Mouse (Mus musculus) thymus, postnatal 4 days (tissue): ENCODE data around the gene Ap1s3.

Experiments
- DNase-seq: peaks from one replicate; pipeline ENCODE4 v3.0.0; 2021

The Ap1s3 gene

DNA sequence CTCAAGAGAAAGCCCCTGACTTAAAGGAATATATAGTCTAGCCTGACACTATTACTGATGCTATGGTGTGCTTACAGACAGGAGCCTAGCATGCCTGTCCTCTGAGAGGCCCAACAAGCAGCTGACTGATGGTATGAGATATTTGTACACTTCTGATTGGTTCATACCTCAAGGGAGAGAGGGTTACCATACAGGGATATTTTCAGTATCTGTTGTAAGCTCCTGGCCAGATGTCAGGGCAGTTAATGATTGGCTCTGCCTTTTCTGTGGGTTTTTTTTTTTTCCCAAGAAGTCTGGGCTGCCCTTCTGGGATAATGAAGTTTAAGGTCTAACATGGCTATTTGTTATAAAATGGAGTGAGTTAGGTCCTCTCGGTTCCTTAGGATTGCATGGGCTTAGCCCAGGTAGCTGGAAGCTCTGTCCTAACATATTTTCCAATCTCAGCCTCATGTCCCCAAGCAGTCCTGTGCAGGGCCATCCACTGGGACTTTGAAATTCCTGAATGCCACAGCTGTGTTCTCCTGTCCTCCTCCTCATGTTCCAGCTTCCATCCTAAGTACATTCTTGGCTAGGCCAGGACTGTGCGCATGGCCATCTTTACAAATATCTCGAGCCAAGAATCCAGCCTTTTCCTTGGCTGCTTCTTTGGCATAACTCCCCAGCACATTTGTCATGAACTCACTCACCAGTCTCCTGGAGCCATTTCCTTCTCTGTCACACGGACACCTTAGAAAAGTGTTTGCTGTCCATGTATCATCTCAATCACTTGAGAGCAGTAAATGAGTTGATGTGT lies 81.6 kb downstream of the Ap1s3 start:
- no peak for DNase-seq

DNA sequence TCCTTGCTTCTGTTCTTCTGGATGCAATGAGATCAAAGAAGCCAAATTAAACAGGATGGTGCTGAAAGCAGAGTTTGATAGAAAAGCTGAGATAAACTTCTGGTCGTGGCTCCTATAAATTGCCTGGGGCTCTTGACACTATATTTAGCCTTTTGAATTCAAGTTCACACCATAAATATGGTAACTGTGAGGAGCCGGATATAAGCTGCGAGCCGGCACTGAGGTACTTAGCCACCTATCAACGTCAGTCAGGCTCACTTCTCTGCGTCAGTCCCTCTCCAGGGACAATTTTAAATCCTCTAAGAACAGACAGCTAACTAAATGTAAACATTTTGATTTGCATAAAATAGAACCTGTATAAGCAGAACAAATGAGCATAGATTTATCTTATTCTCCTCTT lies 82.3 kb downstream of the Ap1s3 start:
- DNase-seq = no peak

DNA sequence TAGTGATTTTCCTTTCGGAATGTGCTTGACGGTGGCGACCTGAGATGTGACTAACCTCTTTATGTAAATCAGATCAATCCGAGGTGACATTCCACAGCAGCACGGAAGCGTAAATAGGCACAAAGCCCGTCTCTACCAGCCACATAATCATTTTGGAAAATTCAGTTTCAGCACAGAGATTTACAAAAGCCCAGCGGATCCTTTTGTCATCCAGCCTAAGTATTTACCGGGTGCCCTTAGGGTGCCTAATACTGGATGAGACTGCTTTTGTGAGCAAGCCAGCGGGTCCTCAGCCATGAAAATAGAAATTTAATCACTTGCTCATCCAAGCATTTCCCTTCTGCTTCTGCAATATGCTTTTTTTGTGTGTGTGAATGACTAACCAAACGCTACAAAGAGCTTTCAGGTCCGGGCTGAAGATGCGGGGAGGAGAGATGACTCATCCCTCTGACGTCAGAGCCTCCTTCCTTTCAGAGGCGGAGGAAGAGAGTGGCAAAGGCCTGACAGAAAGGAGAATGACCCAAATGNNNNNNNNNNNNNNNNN lies 90.6 kb downstream of the Ap1s3 start:
- DNase-seq = peak; percentile 11

DNA sequence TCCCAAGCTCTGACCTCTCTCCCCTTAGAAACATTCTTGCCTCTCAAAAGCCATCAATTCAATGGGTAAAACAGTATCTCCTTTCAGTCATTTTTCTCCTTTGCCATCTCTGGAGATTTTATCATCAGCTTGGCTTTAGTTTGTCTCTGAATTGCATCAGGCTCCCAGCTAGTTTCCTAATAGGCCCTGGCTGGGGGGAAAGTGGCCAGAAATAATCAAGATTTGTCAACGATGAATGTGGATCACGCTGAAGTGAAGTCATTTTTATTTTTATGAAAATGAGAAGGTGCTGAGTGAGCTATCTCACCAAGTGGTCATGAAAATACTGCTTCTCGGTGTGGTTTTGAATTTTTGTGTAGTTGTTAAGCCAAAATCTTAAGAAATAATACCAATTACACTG lies 94.4 kb downstream of the Ap1s3 start:
- DNase-seq = no peak

DNA sequence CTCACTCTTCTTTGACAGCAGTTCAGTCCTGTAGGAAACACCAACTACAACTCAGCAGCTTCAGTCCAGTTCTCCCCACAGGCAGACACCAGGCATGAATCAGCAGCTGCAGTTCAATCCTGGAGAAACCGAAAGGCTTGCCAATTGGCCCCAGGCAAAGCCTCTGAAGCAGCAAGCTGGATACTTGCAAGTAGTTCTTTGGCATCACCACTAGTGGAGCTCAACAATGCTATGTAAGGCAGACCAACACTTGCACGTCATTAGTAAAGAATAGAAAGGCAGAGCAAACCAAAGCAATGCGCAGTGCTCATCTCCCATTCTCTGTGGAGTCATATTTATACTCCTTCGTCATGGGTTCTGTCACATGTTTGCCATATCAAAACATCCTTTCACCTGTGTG lies 99.9 kb downstream of the Ap1s3 start:
- DNase-seq = no peak

DNA sequence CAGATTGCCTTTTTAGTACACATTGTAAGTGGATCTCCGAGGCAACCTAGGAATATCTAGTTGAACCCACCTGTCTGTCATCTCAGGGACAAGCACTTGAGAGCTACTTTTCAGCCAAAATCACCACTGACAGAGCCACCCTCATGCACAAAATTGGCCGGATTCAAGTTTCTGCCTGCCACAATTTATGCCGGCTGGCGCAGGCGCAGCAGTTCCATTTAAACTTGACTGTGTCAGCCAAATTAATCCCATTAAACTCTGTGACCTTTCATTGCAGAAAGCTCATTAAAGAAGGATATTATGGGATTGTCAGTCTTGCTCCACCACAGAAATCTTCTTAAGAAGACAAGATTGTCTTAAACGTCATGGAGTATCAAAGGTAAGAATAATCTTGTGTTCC lies 100.6 kb downstream of the Ap1s3 start:
- no peak for DNase-seq

DNA sequence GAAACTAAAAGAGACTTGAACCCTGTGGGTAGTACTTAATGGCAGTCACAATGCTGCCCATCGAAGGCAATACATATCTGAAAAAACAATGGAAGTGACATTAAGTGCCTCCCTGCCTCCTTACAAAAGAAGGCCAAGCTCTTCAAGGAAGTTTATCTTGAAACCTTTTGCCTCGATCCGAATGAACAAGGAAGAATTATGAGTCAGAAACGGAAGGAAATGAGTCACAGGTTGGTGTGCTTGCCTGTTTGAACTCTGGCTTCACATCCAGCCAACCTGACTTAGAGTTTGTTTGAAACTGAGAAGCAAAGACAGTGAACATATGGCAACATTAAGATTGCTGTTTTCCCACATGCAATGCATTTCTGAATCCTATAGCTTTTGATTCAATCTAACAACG lies 110.6 kb downstream of the Ap1s3 start:
- no peak for DNase-seq
